Mouse (Mus musculus): ENCODE results near the gene Ubr3. TPM values are rescaled to one million over a fixed set of nuclear protein-coding genes. Genes with fewer than 3 reads are reported as not detected.

Gene Ubr3
- polyA plus RNA-seq, 1 experiment from 2014 or later, result 17.3 TPM

DNA sequence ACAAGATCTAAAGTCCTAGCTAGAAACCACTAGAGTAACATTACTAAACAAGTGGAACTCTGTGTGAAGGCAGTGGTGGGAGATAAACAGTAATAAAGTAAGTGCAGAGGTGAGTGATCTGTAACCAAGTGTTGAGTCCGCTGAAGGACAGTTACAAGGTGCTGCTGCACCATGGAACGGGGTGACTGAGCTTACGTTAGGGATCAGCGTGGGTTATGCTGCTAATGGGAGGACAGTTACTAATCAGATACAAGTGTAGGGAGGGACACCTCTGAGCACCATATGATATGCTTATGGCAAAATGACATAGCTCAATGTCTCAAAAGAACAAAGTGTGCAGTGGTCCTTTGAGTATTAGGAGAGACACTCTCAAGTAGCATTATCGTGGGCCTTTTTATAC, 39.3 kb downstream of the Ubr3 start:
- H3K9ac ChIP-seq (ENCODE audit: low read depth, low read length), result no peak overlapping the region
- DNase-seq (ENCODE audit: low spot score) (no peak), ATAC-seq (ENCODE audit: low read depth) (no peak)
- no peak overlapping the region for H3K4me3 ChIP-seq (ENCODE audit: low read depth, low read length)
- no peaks in the 10 kb centered on the region for H3K9me3 ChIP-seq (ENCODE audit: control insufficient read depth, low read length)
- no peaks in the 10 kb centered on the region for H3K27me3 ChIP-seq (replicated peaks; ENCODE audit: control insufficient read depth, insufficient read depth, low read length)
- no peaks in the 10 kb centered on the region for H3K4me1 ChIP-seq (ENCODE audit: control insufficient read depth, insufficient read depth, low read length)
- no peak overlapping the region for H3K27ac ChIP-seq (replicated peaks; ENCODE audit: low read depth, low read length)
- no peak overlapping the region for H3K4me2 ChIP-seq (ENCODE audit: low read depth, low read length)
- peaks cover 43% of the 10 kb centered on the region for H3K36me3 ChIP-seq (ENCODE audit: control insufficient read depth, insufficient read depth, low read length)
- 93% methylated on average over 5 of the region's 5 CpGs for WGBS

DNA sequence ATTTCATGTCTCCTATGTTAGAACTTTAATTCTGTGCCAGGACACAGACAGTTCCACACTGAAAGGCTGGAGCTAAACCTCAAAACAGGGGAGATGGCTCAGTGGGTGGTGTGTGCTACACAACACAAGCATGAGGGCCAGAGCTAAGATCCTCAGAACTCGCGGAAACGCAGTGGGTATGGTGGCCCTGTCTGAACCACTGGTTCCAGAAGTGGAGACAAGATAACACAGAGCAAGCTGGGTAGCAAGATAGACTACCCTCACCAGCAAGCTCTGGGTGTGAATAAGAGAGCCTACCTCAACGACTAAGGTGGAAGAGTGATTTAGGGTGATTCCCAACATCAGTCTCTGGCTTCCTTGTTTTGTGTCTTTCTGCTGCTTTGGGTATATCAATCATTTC, 42.2 kb downstream of the Ubr3 start:
- peaks cover 42% of the 10 kb centered on the region for H3K36me3 ChIP-seq (ENCODE audit: control insufficient read depth, insufficient read depth, low read length)
- 86% methylated on average over 4 of the region's 4 CpGs for WGBS
- DNase-seq (ENCODE audit: low spot score) (no peak), ATAC-seq (ENCODE audit: low read depth) (no peak)
- H3K27ac ChIP-seq (replicated peaks; ENCODE audit: low read depth, low read length), result no peak overlapping the region
- no peak overlapping the region for H3K9ac ChIP-seq (ENCODE audit: low read depth, low read length)
- H3K4me2 ChIP-seq (ENCODE audit: low read depth, low read length), result no peak overlapping the region
- H3K4me3 ChIP-seq (ENCODE audit: low read depth, low read length), result no peak overlapping the region
- no peaks in the 10 kb centered on the region for H3K4me1 ChIP-seq (ENCODE audit: control insufficient read depth, insufficient read depth, low read length)
- H3K27me3 ChIP-seq (replicated peaks; ENCODE audit: control insufficient read depth, insufficient read depth, low read length), result no peaks in the 10 kb centered on the region
- H3K9me3 ChIP-seq (ENCODE audit: control insufficient read depth, low read length), result no peaks in the 10 kb centered on the region

GRCm38 (mm10) chr2:69939649-69940048, 42.6 kb downstream of the Ubr3 start:
- ATAC-seq (ENCODE audit: low read depth), result no peak
- Histone ChIP-seq H3K4me2 (ENCODE audit: low read depth, low read length) (no peak overlapping the region), H3K27ac (replicated peaks; ENCODE audit: low read depth, low read length) (no peak overlapping the region), H3K4me1 (ENCODE audit: control insufficient read depth, insufficient read depth, low read length) (no peaks in the 10 kb centered on the region), H3K27me3 (replicated peaks; ENCODE audit: control insufficient read depth, insufficient read depth, low read length) (no peaks in the 10 kb centered on the region), H3K9me3 (ENCODE audit: control insufficient read depth, low read length) (no peaks in the 10 kb centered on the region), H3K9ac (ENCODE audit: low read depth, low read length) (no peak overlapping the region), H3K36me3 (ENCODE audit: control insufficient read depth, insufficient read depth, low read length) (peaks cover 38% of the 10 kb centered on the region), H3K4me3 (ENCODE audit: low read depth, low read length) (no peak overlapping the region)
- 94% methylated on average over 5 of the region's 5 CpGs for WGBS
- no peak for DNase-seq (ENCODE audit: low spot score)

- DNase-seq (ENCODE audit: low spot score), result no peak
- WGBS, result 73% methylated on average over 4 of the region's 4 CpGs
- ATAC-seq (ENCODE audit: low read depth), result no peak
- Histone ChIP-seq H3K27me3 (replicated peaks; ENCODE audit: control insufficient read depth, insufficient read depth, low read length) (no peaks in the 10 kb centered on the region), H3K4me3 (ENCODE audit: low read depth, low read length) (no peak overlapping the region), H3K9ac (ENCODE audit: low read depth, low read length) (no peak overlapping the region), H3K36me3 (ENCODE audit: control insufficient read depth, insufficient read depth, low read length) (peaks cover 36% of the 10 kb centered on the region), H3K4me2 (ENCODE audit: low read depth, low read length) (no peak overlapping the region), H3K9me3 (ENCODE audit: control insufficient read depth, low read length) (no peaks in the 10 kb centered on the region), H3K4me1 (ENCODE audit: control insufficient read depth, insufficient read depth, low read length) (no peaks in the 10 kb centered on the region), H3K27ac (replicated peaks; ENCODE audit: low read depth, low read length) (no peak overlapping the region)
Observed at GRCm38 (mm10) chr2:69941391-69942030, 44.5 kb downstream of the Ubr3 start.

DNA sequence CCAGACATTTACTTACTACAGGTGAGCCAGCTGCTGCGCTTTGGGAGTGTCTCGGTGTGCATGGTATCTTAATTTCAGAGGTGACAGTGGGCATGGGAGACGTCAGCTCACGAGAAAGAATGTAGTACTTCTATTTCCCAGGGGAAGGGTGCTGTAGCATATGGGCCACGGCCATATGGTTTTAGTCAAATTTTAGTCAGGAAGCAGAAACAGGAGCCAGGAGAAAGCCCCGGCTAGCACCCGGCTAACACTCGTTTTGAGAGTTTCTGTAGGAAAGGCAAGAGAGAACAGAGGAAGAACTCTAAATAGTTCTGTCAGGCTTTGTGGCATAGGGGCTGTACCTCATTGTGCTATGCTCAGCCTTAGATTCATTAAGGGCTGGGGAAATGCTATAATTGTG, 55.8 kb downstream of the Ubr3 start:
- Histone ChIP-seq H3K27me3 (replicated peaks; ENCODE audit: control insufficient read depth, insufficient read depth, low read length) (no peaks in the 10 kb centered on the region), H3K9ac (ENCODE audit: low read depth, low read length) (no peak overlapping the region), H3K9me3 (ENCODE audit: control insufficient read depth, low read length) (no peaks in the 10 kb centered on the region), H3K4me3 (ENCODE audit: low read depth, low read length) (no peak overlapping the region), H3K36me3 (ENCODE audit: control insufficient read depth, insufficient read depth, low read length) (peaks cover 57% of the 10 kb centered on the region), H3K27ac (replicated peaks; ENCODE audit: low read depth, low read length) (no peak overlapping the region), H3K4me1 (ENCODE audit: control insufficient read depth, insufficient read depth, low read length) (no peaks in the 10 kb centered on the region), H3K4me2 (ENCODE audit: low read depth, low read length) (no peak overlapping the region)
- WGBS, result 42% methylated on average over 8 of the region's 8 CpGs
- ATAC-seq (ENCODE audit: low read depth), result no peak
- DNase-seq (ENCODE audit: low spot score), result no peak

GRCm38 (mm10) chr2:69955635-69956034, 58.6 kb downstream of the Ubr3 start:
- H3K36me3 ChIP-seq (ENCODE audit: control insufficient read depth, insufficient read depth, low read length), result peaks cover 47% of the 10 kb centered on the region
- no peak overlapping the region for H3K4me3 ChIP-seq (ENCODE audit: low read depth, low read length)
- 39% methylated on average over 2 of the region's 2 CpGs for WGBS
- no peak overlapping the region for H3K27ac ChIP-seq (replicated peaks; ENCODE audit: low read depth, low read length)
- no peaks in the 10 kb centered on the region for H3K9me3 ChIP-seq (ENCODE audit: control insufficient read depth, low read length)
- no peak overlapping the region for H3K4me2 ChIP-seq (ENCODE audit: low read depth, low read length)
- no peaks in the 10 kb centered on the region for H3K27me3 ChIP-seq (replicated peaks; ENCODE audit: control insufficient read depth, insufficient read depth, low read length)
- ATAC-seq (ENCODE audit: low read depth) (no peak), DNase-seq (ENCODE audit: low spot score) (peak; percentile 11)
- no peaks in the 10 kb centered on the region for H3K4me1 ChIP-seq (ENCODE audit: control insufficient read depth, insufficient read depth, low read length)
- H3K9ac ChIP-seq (ENCODE audit: low read depth, low read length), result no peak overlapping the region

DNA sequence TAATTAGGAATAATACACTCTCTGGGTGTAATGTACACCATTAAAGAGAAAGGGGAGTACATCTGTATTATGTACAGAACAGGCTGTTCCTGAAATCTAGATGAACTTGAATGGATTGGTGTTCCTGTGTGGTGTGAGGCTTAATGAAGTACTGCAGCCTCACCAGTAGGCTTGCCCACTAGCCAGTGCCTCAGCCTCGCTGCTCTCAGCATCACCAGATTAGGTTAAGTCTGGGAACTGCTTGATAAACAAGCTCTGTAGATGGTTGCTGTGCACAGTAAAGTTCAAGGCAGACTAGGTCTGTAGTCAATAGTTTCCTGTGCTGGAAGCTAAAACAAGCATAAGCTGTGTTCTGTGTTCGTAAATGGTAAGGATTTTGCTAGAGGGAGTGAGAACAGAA, 60.6 kb downstream of the Ubr3 start:
- 92% methylated on average over 2 of the region's 2 CpGs for WGBS
- Histone ChIP-seq H3K9me3 (ENCODE audit: control insufficient read depth, low read length) (no peaks in the 10 kb centered on the region), H3K9ac (ENCODE audit: low read depth, low read length) (no peak overlapping the region), H3K4me1 (ENCODE audit: control insufficient read depth, insufficient read depth, low read length) (no peaks in the 10 kb centered on the region), H3K27ac (replicated peaks; ENCODE audit: low read depth, low read length) (no peak overlapping the region), H3K4me2 (ENCODE audit: low read depth, low read length) (no peak overlapping the region), H3K36me3 (ENCODE audit: control insufficient read depth, insufficient read depth, low read length) (peaks cover 58% of the 10 kb centered on the region), H3K27me3 (replicated peaks; ENCODE audit: control insufficient read depth, insufficient read depth, low read length) (no peaks in the 10 kb centered on the region), H3K4me3 (ENCODE audit: low read depth, low read length) (no peak overlapping the region)
- DNase-seq (ENCODE audit: low spot score) (no peak), ATAC-seq (ENCODE audit: low read depth) (no peak)

DNA sequence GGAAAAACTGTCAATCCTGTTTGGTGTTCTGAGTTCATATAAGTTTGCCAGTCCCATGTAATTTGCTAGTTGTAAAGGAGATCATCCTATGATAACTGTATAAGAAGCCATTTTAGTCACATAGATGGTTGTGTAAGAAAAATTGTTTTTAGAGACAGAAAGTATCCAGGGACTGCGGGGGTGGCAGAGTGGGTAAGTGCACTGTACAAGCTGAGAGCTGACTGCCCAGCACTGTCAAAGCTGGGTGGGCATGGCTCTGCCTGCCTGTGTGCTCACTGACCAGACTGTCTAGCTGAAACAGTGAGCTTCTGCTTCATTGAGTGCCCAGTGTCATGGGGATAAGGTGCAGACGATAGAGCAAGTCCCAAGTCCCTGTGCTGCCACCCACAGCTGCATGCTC, 77.8 kb downstream of the Ubr3 start:
- 97% methylated on average over 2 of the region's 2 CpGs for WGBS
- Histone ChIP-seq H3K9ac (ENCODE audit: low read depth, low read length) (no peak overlapping the region), H3K4me2 (ENCODE audit: low read depth, low read length) (no peak overlapping the region), H3K36me3 (ENCODE audit: control insufficient read depth, insufficient read depth, low read length) (peaks cover 56% of the 10 kb centered on the region), H3K27ac (replicated peaks; ENCODE audit: low read depth, low read length) (no peak overlapping the region), H3K4me3 (ENCODE audit: low read depth, low read length) (no peak overlapping the region), H3K9me3 (ENCODE audit: control insufficient read depth, low read length) (no peaks in the 10 kb centered on the region), H3K27me3 (replicated peaks; ENCODE audit: control insufficient read depth, insufficient read depth, low read length) (no peaks in the 10 kb centered on the region), H3K4me1 (ENCODE audit: control insufficient read depth, insufficient read depth, low read length) (no peaks in the 10 kb centered on the region)
- DNase-seq (ENCODE audit: low spot score), result no peak
- no peak for ATAC-seq (ENCODE audit: low read depth)

- WGBS, result 91% methylated on average over 6 of the region's 6 CpGs
- Histone ChIP-seq H3K27me3 (replicated peaks; ENCODE audit: control insufficient read depth, insufficient read depth, low read length) (no peaks in the 10 kb centered on the region), H3K4me2 (ENCODE audit: low read depth, low read length) (no peak overlapping the region), H3K9me3 (ENCODE audit: control insufficient read depth, low read length) (no peaks in the 10 kb centered on the region), H3K4me3 (ENCODE audit: low read depth, low read length) (no peak overlapping the region), H3K4me1 (ENCODE audit: control insufficient read depth, insufficient read depth, low read length) (no peaks in the 10 kb centered on the region), H3K9ac (ENCODE audit: low read depth, low read length) (no peak overlapping the region), H3K36me3 (ENCODE audit: control insufficient read depth, insufficient read depth, low read length) (peaks cover 75% of the 10 kb centered on the region), H3K27ac (replicated peaks; ENCODE audit: low read depth, low read length) (no peak overlapping the region)
- ATAC-seq (ENCODE audit: low read depth), result no peak
- DNase-seq (ENCODE audit: low spot score), result no peak
Observed at GRCm38 (mm10) chr2:69989224-69989623, 92.2 kb downstream of the Ubr3 start.
